ENCODE assay signal across 7 mouse cellular contexts in genomic region chr1:36441101-36441500, GRCm38 (mm10). TPM values are rescaled to one million over a fixed set of nuclear protein-coding genes. Genes with fewer than 3 reads are reported as not detected.
A peak's percentile ranks its signal among the peaks of the same experiment; 100 is the strongest.
DNase-seq lines count a peak whose midpoint lies in the region.

No protein-coding gene starts in this region.

- DNase-seq in ovary, postnatal 14 days (ENCODE audit: low spot score): peak; percentile 15
- no peak for DNase-seq in ovary, postnatal 36 days (ENCODE audit: low spot score)
- peak; percentile 78 for DNase-seq in cerebellum, adult 9-11 months
- peak; percentile 74 to 93 for DNase-seq in layer of hippocampus, adult 18-20 months (ENCODE audit: low spot score in 2 of 2)
- DNase-seq in right cerebral cortex, postnatal 36 days (ENCODE audit: low spot score in 2 of 2): peak; percentile 39 to 50
- no peak for DNase-seq in retina, postnatal 1 day
- no peak for DNase-seq in thymus, adult 18-20 months

RNA-seq across cellular contexts. Expression of gene Lman2l, which starts 4.0 kb away (rescaled TPM):
- 10 to 100 TPM; 72.1 to 77.4 TPM for total RNA-seq in layer of hippocampus, adult 18-20 months (2021)

RNA-seq across cellular contexts. Expression of gene Cnnm4, which starts 30.3 kb away (rescaled TPM):
- 10 to 100 TPM; 15.6 to 16.6 TPM for total RNA-seq in layer of hippocampus, adult 18-20 months (2021)

Comparison
In these comparisons a context has a peak if more than half of its experiments do, and no peak if none do; other contexts are left out.
1. DNase-seq: peak in ovary, postnatal 14 days (single experiment), cerebellum, adult 9-11 months (single experiment), layer of hippocampus, adult 18-20 months (2 of 2) and right cerebral cortex, postnatal 36 days (2 of 2); none in ovary, postnatal 36 days (single experiment), retina, postnatal 1 day (single experiment) and thymus, adult 18-20 months (0 of 2).